8 mouse cellular contexts compared by ENCODE assay signal in the genomic region with DNA sequence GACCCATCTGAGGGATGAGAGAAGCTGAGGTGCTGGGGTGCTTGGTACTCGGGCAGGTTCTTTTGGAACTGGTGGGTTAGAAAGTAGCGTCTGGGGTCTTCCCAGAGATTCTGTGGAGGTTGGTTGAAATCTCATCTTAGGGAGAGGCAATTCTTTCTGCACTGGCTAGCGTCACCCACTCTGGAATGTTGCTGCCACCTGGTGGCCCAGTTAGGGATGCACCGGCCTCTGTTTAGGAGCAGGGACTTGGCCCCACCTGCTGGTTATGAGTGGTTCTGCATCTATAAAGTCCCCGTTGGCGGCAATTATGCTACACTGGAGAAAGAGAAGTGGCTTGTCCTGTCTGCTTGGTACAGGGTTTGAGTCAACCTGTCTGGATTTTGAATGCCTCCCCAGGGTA. TPM values are rescaled to one million over a fixed set of nuclear protein-coding genes. Genes with fewer than 3 reads are reported as not detected.
DNase-seq lines count a peak whose midpoint lies in the region; ATAC-seq and TF ChIP-seq lines count a peak whose summit lies in the region.

No protein-coding gene starts in this region.

- H3K27ac ChIP-seq in cortical plate, adult 2 months (ENCODE audit: insufficient read depth, low read length): no peak overlapping the region
- no peak overlapping the region for H3K27ac ChIP-seq in midbrain, embryonic 11.5 days (ENCODE audit: low read depth, low read length)

- no peak for TF ChIP-seq POLR2A in cortical plate, adult 2 months (IDR thresholded peaks at IDR 0.05; ENCODE audit: extremely low read depth, insufficient read depth, low read length)

- peak; percentile 87 for DNase-seq in adrenal gland, adult 18-20 months (ENCODE audit: low spot score in 2 of 2)
- DNase-seq in gastrocnemius, postnatal 25 days: peak; percentile 63
- peak; percentile 68 for DNase-seq in kidney, adult 11 months
- peak; percentile 92 to 93 for DNase-seq in left cerebral cortex, postnatal 25 days (ENCODE audit: low spot score in 2 of 2)
- DNase-seq in midbrain, embryonic 11.5 days (ENCODE audit: low spot score, missing footprints): peak; percentile 99
- DNase-seq in right cerebral cortex, postnatal 36 days (ENCODE audit: low spot score in 2 of 2): peak; percentile 76 to 80
- DNase-seq in urinary bladder, postnatal 36 days (ENCODE audit: low spot score in 2 of 2): peak; percentile 84 to 90

- 4% methylated on average over 6 of the region's 6 CpGs for WGBS in midbrain, embryonic 11.5 days

- intact Hi-C loops in left cerebral cortex, postnatal 25 days (cut with DNase I): loop anchor here (1.0 to 5.0 kb wide), 4 partner anchors 110 to 265 kb away; no protein-coding TSS in a partner anchor

- peak; percentile 100 for TF ChIP-seq CTCF in cortical plate, adult 2 months (IDR thresholded peaks at IDR 0.05; ENCODE audit: extremely low read depth, insufficient read depth, low read length)

- H3K4me1 ChIP-seq in cortical plate, adult 2 months (ENCODE audit: control insufficient read depth, insufficient read depth, low read length): no peaks in the 10 kb centered on the region
- H3K4me1 ChIP-seq in midbrain, embryonic 11.5 days (ENCODE audit: control insufficient read depth, insufficient read depth, low read length): peaks cover 6% of the 10 kb centered on the region

- ATAC-seq in midbrain, embryonic 11.5 days (ENCODE audit: low FRiP score): peak; percentile 61

- no peaks in the 10 kb centered on the region for H3K36me3 ChIP-seq in midbrain, embryonic 11.5 days (ENCODE audit: control insufficient read depth, insufficient read depth, low read length)

- peaks cover 30% of the 10 kb centered on the region for H3K27me3 ChIP-seq in midbrain, embryonic 11.5 days (ENCODE audit: control insufficient read depth, insufficient read depth, low read length)

- H3K9ac ChIP-seq in midbrain, embryonic 11.5 days (ENCODE audit: low read length): no peak overlapping the region

- H3K4me3 ChIP-seq in cortical plate, adult 2 months (ENCODE audit: insufficient read depth, low read length): no peak overlapping the region
- no peak overlapping the region for H3K4me3 ChIP-seq in midbrain, embryonic 11.5 days (ENCODE audit: low read depth, low read length)

- no peaks in the 10 kb centered on the region for H3K9me3 ChIP-seq in midbrain, embryonic 11.5 days (ENCODE audit: control insufficient read depth, low read length)

- no peak overlapping the region for H3K4me2 ChIP-seq in midbrain, embryonic 11.5 days

RNA-seq across cellular contexts. Expression of a gene that starts 15.4 kb away (rescaled TPM):
- total RNA-seq in adrenal gland, adult 18-20 months (2021): 1 to 10 TPM; 7.2 to 8.0 TPM
- polyA plus RNA-seq in cortical plate, adult 2 months (2012; rRNA removed): 19.6 and 21.5 TPM in 2 replicates
- 10 to 100 TPM; 32.5 to 36.8 TPM for total RNA-seq in gastrocnemius, postnatal 25 days (2021)
- 10 to 100 TPM; 14.6 TPM for total RNA-seq in left cerebral cortex, postnatal 25 days (2021)
- 13.6 and 15.9 TPM in 2 replicates for polyA plus RNA-seq in midbrain, embryonic 11.5 days (2014; fragmentation: Nextera tagmentation; extraction: Ambion mirVana)
